Mouse (Mus musculus): Measurements from ENCODE around the gene Pdrg1. TPM values are rescaled to one million over a fixed set of nuclear protein-coding genes. Genes with fewer than 3 reads are reported as not detected.
A peak's percentile ranks its signal among the peaks of the same experiment; 100 is the strongest.

Pdrg1 gene
- 189 and 197 TPM in 2 replicates for polyA plus RNA-seq (2015; fragmentation: Nextera tagmentation; extraction: Ambion mirVana)

GRCm38 (mm10) chr2:153014758-153015593 is at the start of gene Pdrg1:
Gene Pdrg1 (minus strand): TSS chr2:153015427.
- WGBS: 2% methylated on average over 54 of the region's 54 CpGs
- Histone ChIP-seq H3K27me3 (peaks cover 15% of the 10 kb centered on the region), H3K36me3 (peaks cover 37% of the 10 kb centered on the region), H3K4me1 (replicated peaks) (peaks cover 24% of the 10 kb centered on the region), H3K9ac (peak within 1 kb of the TSS; percentile 93), H3K27ac (peak within 1 kb of the TSS; percentile 55), H3K4me2 (peak within 1 kb of the TSS; percentile 96), H3K9me3 (no peaks in the 10 kb centered on the region), H3K4me3 (peak within 1 kb of the TSS; percentile 93)
- peak; percentile 93 for ATAC-seq (ENCODE audit: low FRiP score)

GRCm38 (mm10) chr2:153064190-153064970 is 49.2 kb upstream of the Pdrg1 start:
- Histone ChIP-seq H3K9ac (no peak overlapping the region), H3K36me3 (peaks cover 10% of the 10 kb centered on the region; the same call in 1 of the 2 replicates), H3K27me3 (peaks cover 23% of the 10 kb centered on the region), H3K9me3 (no peaks in the 10 kb centered on the region), H3K4me1 (replicated peaks) (no peaks in the 10 kb centered on the region), H3K4me2 (no peak overlapping the region), H3K27ac (no peak overlapping the region), H3K4me3 (no peak overlapping the region)
- ATAC-seq (ENCODE audit: low FRiP score): no peak
- 77% methylated on average over 9 of the region's 9 CpGs for WGBS

GRCm38 (mm10) chr2:153063394-153063793 is 48.2 kb upstream of the Pdrg1 start:
- peaks cover 10% of the 10 kb centered on the region; the same call in 1 of the 2 replicates for H3K36me3 ChIP-seq
- H3K9ac ChIP-seq: no peak overlapping the region
- H3K27ac ChIP-seq: peak overlapping the region; percentile 14; the same call in 1 of the 2 replicates
- H3K27me3 ChIP-seq: peaks cover 20% of the 10 kb centered on the region
- H3K4me1 ChIP-seq (replicated peaks): no peaks in the 10 kb centered on the region
- ATAC-seq (ENCODE audit: low FRiP score): 0 out of 2 replicates have a peak, but pooled peaks have one; percentile 21
- WGBS: 70% methylated on average over 3 of the region's 3 CpGs
- no peak overlapping the region for H3K4me2 ChIP-seq
- no peaks in the 10 kb centered on the region for H3K9me3 ChIP-seq
- no peak overlapping the region for H3K4me3 ChIP-seq

- Histone ChIP-seq H3K9me3 (no peaks in the 10 kb centered on the region), H3K36me3 (peaks cover 29% of the 10 kb centered on the region), H3K4me3 (no peak overlapping the region), H3K27ac (no peak overlapping the region), H3K9ac (no peak overlapping the region), H3K4me2 (no peak overlapping the region), H3K27me3 (0 out of 2 replicates have a peak, but pooled peaks cover 4% of the 10 kb centered on the region), H3K4me1 (replicated peaks) (no peaks in the 10 kb centered on the region)
- 88% methylated on average over 7 of the region's 7 CpGs for WGBS
- ATAC-seq (ENCODE audit: low FRiP score): no peak
These were observed 45.0 kb upstream of the Pdrg1 start for GRCm38 (mm10) chr2:153060216-153060615.

GRCm38 (mm10) chr2:153058365-153058764 is 43.1 kb upstream of the Pdrg1 start:
- Histone ChIP-seq H3K4me2 (no peak overlapping the region), H3K4me1 (replicated peaks) (no peaks in the 10 kb centered on the region), H3K9ac (no peak overlapping the region), H3K9me3 (no peaks in the 10 kb centered on the region), H3K36me3 (peaks cover 46% of the 10 kb centered on the region), H3K4me3 (no peak overlapping the region), H3K27me3 (0 out of 2 replicates have a peak, but pooled peaks cover 5% of the 10 kb centered on the region), H3K27ac (no peak overlapping the region)
- 73% methylated on average over 4 of the region's 4 CpGs for WGBS
- no peak for ATAC-seq (ENCODE audit: low FRiP score)

- Histone ChIP-seq H3K4me3 (no peak overlapping the region), H3K4me1 (replicated peaks) (peaks cover 12% of the 10 kb centered on the region), H3K36me3 (peaks cover 45% of the 10 kb centered on the region), H3K27ac (no peak overlapping the region), H3K4me2 (no peak overlapping the region), H3K9me3 (no peaks in the 10 kb centered on the region), H3K27me3 (peaks cover 32% of the 10 kb centered on the region), H3K9ac (no peak overlapping the region)
- ATAC-seq (ENCODE audit: low FRiP score): no peak
- 53% methylated on average over 6 of the region's 6 CpGs for WGBS
These were observed 40.2 kb upstream of the Pdrg1 start for GRCm38 (mm10) chr2:153055270-153055920.

- H3K36me3 ChIP-seq: peaks cover 39% of the 10 kb centered on the region
- no peak overlapping the region for H3K4me3 ChIP-seq
- no peak overlapping the region for H3K9ac ChIP-seq
- WGBS: 89% methylated on average over 8 of the region's 8 CpGs
- no peaks in the 10 kb centered on the region for H3K9me3 ChIP-seq
- peaks cover 31% of the 10 kb centered on the region for H3K27me3 ChIP-seq
- no peak for ATAC-seq (ENCODE audit: low FRiP score)
- H3K4me1 ChIP-seq (replicated peaks): peaks cover 24% of the 10 kb centered on the region
- H3K4me2 ChIP-seq: no peak overlapping the region
- no peak overlapping the region for H3K27ac ChIP-seq
These were observed 38.7 kb upstream of the Pdrg1 start for GRCm38 (mm10) chr2:153053896-153054295.

GRCm38 (mm10) chr2:153052700-153053351 is 37.6 kb upstream of the Pdrg1 start:
- H3K4me2 ChIP-seq: peak overlapping the region; percentile 15; the same call in 1 of the 2 replicates
- no peak overlapping the region for H3K4me3 ChIP-seq
- H3K9ac ChIP-seq: no peak overlapping the region
- H3K36me3 ChIP-seq: peaks cover 39% of the 10 kb centered on the region
- peaks cover 34% of the 10 kb centered on the region for H3K4me1 ChIP-seq (replicated peaks)
- no peak for ATAC-seq (ENCODE audit: low FRiP score)
- WGBS: 11% methylated on average over 30 of the region's 30 CpGs
- peaks cover 28% of the 10 kb centered on the region for H3K27me3 ChIP-seq
- no peaks in the 10 kb centered on the region for H3K9me3 ChIP-seq
- H3K27ac ChIP-seq: no peak overlapping the region

- H3K9ac ChIP-seq: no peak overlapping the region
- no peak overlapping the region for H3K4me2 ChIP-seq
- H3K4me1 ChIP-seq (replicated peaks): peaks cover 40% of the 10 kb centered on the region
- H3K36me3 ChIP-seq: peaks cover 32% of the 10 kb centered on the region
- 84% methylated on average over 9 of the region's 9 CpGs for WGBS
- no peak overlapping the region for H3K27ac ChIP-seq
- no peaks in the 10 kb centered on the region for H3K9me3 ChIP-seq
- no peak for ATAC-seq (ENCODE audit: low FRiP score)
- no peak overlapping the region for H3K4me3 ChIP-seq
- H3K27me3 ChIP-seq: peaks cover 28% of the 10 kb centered on the region
These were observed 36.3 kb upstream of the Pdrg1 start for GRCm38 (mm10) chr2:153051537-153051936.

- H3K9ac ChIP-seq: no peak overlapping the region
- H3K36me3 ChIP-seq: peaks cover 28% of the 10 kb centered on the region
- H3K9me3 ChIP-seq: no peaks in the 10 kb centered on the region
- H3K4me1 ChIP-seq (replicated peaks): peaks cover 44% of the 10 kb centered on the region
- ATAC-seq (ENCODE audit: low FRiP score): no peak
- H3K27me3 ChIP-seq: peaks cover 28% of the 10 kb centered on the region
- 85% methylated on average over 6 of the region's 6 CpGs for whole genome bisulfite sequencing
- H3K27ac ChIP-seq: no peak overlapping the region
- H3K4me2 ChIP-seq: no peak overlapping the region
- H3K4me3 ChIP-seq: no peak overlapping the region
These were observed 35.9 kb upstream of the Pdrg1 start for GRCm38 (mm10) chr2:153051095-153051494.

GRCm38 (mm10) chr2:153049997-153050358 is 34.8 kb upstream of the Pdrg1 start:
- H3K4me2 ChIP-seq: no peak overlapping the region
- H3K4me3 ChIP-seq: no peak overlapping the region
- peaks cover 28% of the 10 kb centered on the region for H3K27me3 ChIP-seq
- H3K9me3 ChIP-seq: no peaks in the 10 kb centered on the region
- peaks cover 52% of the 10 kb centered on the region for H3K4me1 ChIP-seq (replicated peaks)
- H3K9ac ChIP-seq: no peak overlapping the region
- 90% methylated on average over 4 of the region's 4 CpGs for WGBS
- ATAC-seq (ENCODE audit: low FRiP score): no peak
- peaks cover 17% of the 10 kb centered on the region for H3K36me3 ChIP-seq
- peak overlapping the region; percentile 88; the same call in 1 of the 2 replicates for H3K27ac ChIP-seq
